Mouse (Mus musculus): ENCODE results near the gene Hmces. TPM values are rescaled to one million over a fixed set of nuclear protein-coding genes. Genes with fewer than 3 reads are reported as not detected.
A peak's percentile ranks its signal among the peaks of the same experiment; 100 is the strongest.

The Hmces gene
- polyA plus RNA-seq (2012; rRNA removed), result 14.9 and 15.2 TPM in 2 replicates

DNA sequence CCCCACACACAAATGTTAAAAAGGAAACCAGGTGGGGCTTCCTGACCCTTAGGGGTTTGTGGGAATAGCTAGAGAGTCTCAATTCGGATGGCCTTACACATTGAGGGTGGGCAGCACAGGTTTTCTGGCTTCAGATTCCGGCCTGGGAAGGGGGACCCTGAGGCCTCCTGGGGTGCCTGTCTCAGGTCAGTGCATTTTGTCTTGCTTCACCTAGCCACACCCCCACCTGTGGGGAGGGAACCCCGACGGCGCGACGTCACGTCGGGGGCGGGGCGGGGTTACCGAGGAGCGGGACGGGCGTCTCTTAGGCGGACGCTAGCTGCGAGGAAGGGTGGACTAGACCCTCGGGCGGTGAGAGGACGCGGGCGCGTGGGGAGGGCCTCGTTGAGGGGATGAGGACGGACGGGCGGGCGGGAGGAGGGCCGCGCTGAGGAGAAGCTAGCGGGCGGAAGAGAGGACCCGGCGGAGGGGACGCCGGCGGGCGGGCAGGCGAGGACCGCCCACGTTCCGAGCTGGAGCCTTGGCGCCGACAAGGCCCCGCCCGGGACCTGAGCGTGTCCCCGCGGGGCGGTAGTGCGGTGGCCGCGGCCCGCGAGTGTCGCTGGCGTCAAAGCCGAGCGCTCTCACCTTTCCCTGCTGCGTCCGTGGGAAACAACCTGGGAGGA is at the start of gene Hmces:
Hmces (plus strand) TSS at position 275 of the 665 bp plus-strand sequence.
- TF ChIP-seq POLR2A (IDR thresholded peaks at IDR 0.05; ENCODE audit: control insufficient read depth, low read depth, low read length) (peak; percentile 58; the same call in 1 of the 2 replicates), CTCF (IDR thresholded peaks at IDR 0.05; ENCODE audit: control insufficient read depth, insufficient read depth, insufficient replicate concordance, low read depth, low read length) (no peak)
- no peaks in the 10 kb centered on the region for H3K27me3 ChIP-seq (ENCODE audit: control insufficient read depth, insufficient read depth, low read length)

DNA sequence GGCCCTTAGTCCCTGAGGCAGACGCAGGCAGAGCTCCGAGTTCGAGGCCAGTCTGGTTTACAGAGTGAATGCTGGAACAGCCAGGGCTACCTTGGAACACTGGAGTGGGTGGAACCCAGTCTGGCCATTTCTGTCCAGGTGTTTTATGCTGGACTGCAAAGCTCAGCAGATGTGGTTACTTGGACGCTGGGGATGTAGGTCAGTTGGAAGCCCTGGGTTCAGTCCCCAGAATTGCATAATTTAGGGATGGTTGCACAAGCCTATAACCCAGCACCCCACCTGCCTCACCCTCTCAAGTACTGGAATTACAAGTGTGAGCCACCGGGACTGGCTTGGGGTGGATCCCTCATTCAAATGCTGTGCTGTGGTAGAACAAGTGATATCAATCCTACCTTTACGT is 47.5 kb upstream of the Hmces start:
- no peak overlapping the region for H3K27ac ChIP-seq (ENCODE audit: control insufficient read depth, insufficient read depth, low read depth, low read length)
- TF ChIP-seq CTCF (IDR thresholded peaks at IDR 0.05; ENCODE audit: control insufficient read depth, insufficient read depth, insufficient replicate concordance, low read depth, low read length) (no peak), POLR2A (IDR thresholded peaks at IDR 0.05; ENCODE audit: control insufficient read depth, low read depth, low read length) (no peak)
- no peaks in the 10 kb centered on the region for H3K4me1 ChIP-seq (ENCODE audit: control insufficient read depth, insufficient read depth, low read length)

More for the DNA sequence above, at the start of gene Hmces:
- Histone ChIP-seq H3K36me3 (ENCODE audit: control insufficient read depth, insufficient read depth, low read length) (no peaks in the 10 kb centered on the region; the same call in none of the 2 replicates), H3K27ac (ENCODE audit: control insufficient read depth, insufficient read depth, low read depth, low read length) (peak within 1 kb of the TSS; percentile 55), H3K4me3 (ENCODE audit: control insufficient read depth, low read depth, low read length) (peak within 1 kb of the TSS; percentile 88), H3K4me1 (ENCODE audit: control insufficient read depth, insufficient read depth, low read length) (peaks cover 2% of the 10 kb centered on the region)

DNA sequence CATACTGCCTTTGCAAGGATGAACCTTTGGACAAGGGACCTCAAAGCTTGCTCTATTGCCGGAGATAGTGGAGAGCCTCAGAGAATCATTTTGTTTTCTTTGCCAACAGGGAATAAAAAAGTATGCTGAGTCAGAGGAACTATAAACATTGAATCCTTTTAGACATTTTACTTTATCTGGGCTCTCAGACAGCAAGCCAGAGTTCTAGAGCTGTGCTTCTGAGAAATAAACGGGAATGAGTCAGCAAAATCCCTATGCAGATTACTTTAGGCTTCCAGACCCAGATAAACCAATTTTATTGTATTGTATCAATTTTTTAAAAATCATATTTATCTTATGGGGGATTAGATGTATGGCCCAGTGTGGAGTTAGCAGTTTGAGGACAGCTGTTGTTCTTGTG is 46.5 kb upstream of the Hmces start:
- no peak overlapping the region for H3K27ac ChIP-seq (ENCODE audit: control insufficient read depth, insufficient read depth, low read depth, low read length)
- no peaks in the 10 kb centered on the region for H3K36me3 ChIP-seq (ENCODE audit: control insufficient read depth, insufficient read depth, low read length)
- H3K27me3 ChIP-seq (ENCODE audit: control insufficient read depth, insufficient read depth, low read length), result no peaks in the 10 kb centered on the region
- H3K4me3 ChIP-seq (ENCODE audit: control insufficient read depth, low read depth, low read length), result no peak overlapping the region
- no peaks in the 10 kb centered on the region for H3K4me1 ChIP-seq (ENCODE audit: control insufficient read depth, insufficient read depth, low read length)
- TF ChIP-seq POLR2A (IDR thresholded peaks at IDR 0.05; ENCODE audit: control insufficient read depth, low read depth, low read length) (no peak), CTCF (IDR thresholded peaks at IDR 0.05; ENCODE audit: control insufficient read depth, insufficient read depth, insufficient replicate concordance, low read depth, low read length) (no peak)

More for the DNA sequence above, 47.5 kb upstream of the Hmces start:
- no peaks in the 10 kb centered on the region for H3K36me3 ChIP-seq (ENCODE audit: control insufficient read depth, insufficient read depth, low read length)
- H3K4me3 ChIP-seq (ENCODE audit: control insufficient read depth, low read depth, low read length), result no peak overlapping the region
- no peaks in the 10 kb centered on the region for H3K27me3 ChIP-seq (ENCODE audit: control insufficient read depth, insufficient read depth, low read length)

DNA sequence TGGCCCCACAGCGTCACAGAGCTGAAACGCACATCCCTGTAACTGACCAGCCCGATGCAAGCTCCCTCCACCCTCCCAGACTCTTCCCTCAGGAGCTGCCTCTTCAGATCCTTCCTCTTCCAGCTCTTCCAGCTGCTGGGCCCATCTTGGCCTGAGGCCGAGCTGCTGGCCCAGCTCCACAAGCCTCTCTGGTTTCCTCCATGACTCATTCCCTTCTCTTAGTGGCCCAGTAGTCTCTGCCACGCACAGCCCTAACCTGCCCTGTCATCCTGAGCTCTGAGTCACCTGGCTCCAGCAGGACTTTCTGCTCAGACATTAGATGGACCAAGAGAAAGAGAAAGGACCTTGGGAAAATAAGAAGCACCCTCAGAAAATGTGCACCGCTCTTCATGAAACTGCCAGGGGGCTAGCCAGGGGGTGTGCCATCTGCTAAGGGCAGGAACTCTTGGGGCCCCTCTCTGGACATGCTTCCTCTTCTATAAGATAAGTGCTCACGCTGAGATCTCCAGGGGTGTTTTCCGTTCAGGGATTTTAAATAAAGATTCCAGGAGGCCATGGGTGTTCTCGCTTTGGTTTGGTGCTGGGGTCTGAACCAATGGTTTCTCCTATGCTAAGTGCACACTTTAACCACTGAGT is 44.7 kb upstream of the Hmces start:
- H3K4me1 ChIP-seq (ENCODE audit: control insufficient read depth, insufficient read depth, low read length), result no peaks in the 10 kb centered on the region
- no peak overlapping the region for H3K4me3 ChIP-seq (ENCODE audit: control insufficient read depth, low read depth, low read length)
- TF ChIP-seq POLR2A (IDR thresholded peaks at IDR 0.05; ENCODE audit: control insufficient read depth, low read depth, low read length) (no peak), CTCF (IDR thresholded peaks at IDR 0.05; ENCODE audit: control insufficient read depth, insufficient read depth, insufficient replicate concordance, low read depth, low read length) (no peak)
- no peaks in the 10 kb centered on the region for H3K36me3 ChIP-seq (ENCODE audit: control insufficient read depth, insufficient read depth, low read length)
- no peaks in the 10 kb centered on the region for H3K27me3 ChIP-seq (ENCODE audit: control insufficient read depth, insufficient read depth, low read length)
- H3K27ac ChIP-seq (ENCODE audit: control insufficient read depth, insufficient read depth, low read depth, low read length), result no peak overlapping the region

DNA sequence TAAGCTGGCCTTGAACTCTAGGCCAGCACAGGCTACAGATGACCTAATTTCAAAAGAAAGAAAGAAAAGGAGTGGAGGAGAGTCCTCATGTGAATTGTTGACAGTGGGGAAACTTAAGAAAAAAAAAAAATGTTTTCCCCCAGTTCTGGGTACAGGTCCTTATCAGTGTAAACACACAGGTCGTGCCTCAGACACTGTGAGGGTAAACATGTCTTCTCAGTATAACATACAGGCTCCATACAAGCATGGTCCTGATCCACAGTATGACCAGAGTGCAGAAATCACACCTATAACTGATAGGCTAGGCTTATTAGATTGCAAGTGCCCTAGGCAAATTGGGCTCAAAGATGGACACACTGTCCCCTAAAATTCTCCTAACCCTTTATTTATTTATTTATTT is 43.3 kb upstream of the Hmces start:
- H3K4me1 ChIP-seq (ENCODE audit: control insufficient read depth, insufficient read depth, low read length), result no peaks in the 10 kb centered on the region
- TF ChIP-seq CTCF (IDR thresholded peaks at IDR 0.05; ENCODE audit: control insufficient read depth, insufficient read depth, insufficient replicate concordance, low read depth, low read length), result no peak
- no peaks in the 10 kb centered on the region for H3K27me3 ChIP-seq (ENCODE audit: control insufficient read depth, insufficient read depth, low read length)
- no peak overlapping the region for H3K4me3 ChIP-seq (ENCODE audit: control insufficient read depth, low read depth, low read length)
- no peak overlapping the region for H3K27ac ChIP-seq (ENCODE audit: control insufficient read depth, insufficient read depth, low read depth, low read length)
- H3K36me3 ChIP-seq (ENCODE audit: control insufficient read depth, insufficient read depth, low read length), result no peaks in the 10 kb centered on the region

DNA sequence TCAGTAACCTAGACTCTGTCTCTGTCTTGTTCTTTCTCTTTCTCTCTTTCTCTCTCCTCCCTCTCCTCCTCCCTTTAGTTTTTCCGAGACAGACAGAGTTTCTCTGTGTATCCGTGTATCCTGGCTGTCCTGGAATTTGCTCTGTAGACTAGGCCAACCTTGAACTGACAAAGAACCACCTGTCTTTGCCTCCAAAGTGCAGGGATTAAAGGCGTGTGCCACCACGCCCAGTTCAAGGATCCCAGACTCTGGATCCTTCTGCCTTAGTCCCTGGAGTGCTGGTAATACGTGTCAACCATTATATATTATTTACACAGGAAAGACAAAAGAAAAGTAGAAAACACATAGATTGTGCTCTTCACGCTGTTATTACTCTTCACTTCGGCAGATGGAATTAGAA is 42.5 kb upstream of the Hmces start:
- Histone ChIP-seq H3K4me3 (ENCODE audit: control insufficient read depth, low read depth, low read length) (no peak overlapping the region), H3K27me3 (ENCODE audit: control insufficient read depth, insufficient read depth, low read length) (no peaks in the 10 kb centered on the region), H3K4me1 (ENCODE audit: control insufficient read depth, insufficient read depth, low read length) (peaks cover 3% of the 10 kb centered on the region; the same call in 1 of the 2 replicates), H3K27ac (ENCODE audit: control insufficient read depth, insufficient read depth, low read depth, low read length) (no peak overlapping the region), H3K36me3 (ENCODE audit: control insufficient read depth, insufficient read depth, low read length) (no peaks in the 10 kb centered on the region)
- no peak for TF ChIP-seq POLR2A (IDR thresholded peaks at IDR 0.05; ENCODE audit: control insufficient read depth, low read depth, low read length)
- TF ChIP-seq CTCF (IDR thresholded peaks at IDR 0.05; ENCODE audit: control insufficient read depth, insufficient read depth, insufficient replicate concordance, low read depth, low read length), result no peak

DNA sequence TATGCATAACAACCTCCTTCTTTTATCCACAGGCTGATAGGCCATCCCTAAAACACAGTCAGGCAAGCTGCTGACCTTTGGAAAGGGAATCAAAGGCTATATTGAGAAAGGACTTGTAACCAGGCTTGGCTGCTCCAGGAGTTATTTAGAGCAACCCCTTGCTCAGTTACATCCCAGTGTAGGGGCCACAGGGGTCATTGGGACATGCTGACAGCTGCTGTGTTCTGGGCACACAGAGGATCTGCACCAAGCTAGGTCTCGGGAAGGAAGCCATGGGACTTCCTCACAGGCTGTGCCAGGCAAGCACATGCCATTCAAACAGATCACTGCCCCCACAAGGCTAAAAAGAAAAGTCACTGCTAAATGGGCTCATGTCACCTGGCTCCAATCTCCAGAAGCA is 40.6 kb upstream of the Hmces start:
- no peak for TF ChIP-seq POLR2A (IDR thresholded peaks at IDR 0.05; ENCODE audit: control insufficient read depth, low read depth, low read length)
- TF ChIP-seq CTCF (IDR thresholded peaks at IDR 0.05; ENCODE audit: control insufficient read depth, insufficient read depth, insufficient replicate concordance, low read depth, low read length), result no peak
- no peak overlapping the region for H3K4me3 ChIP-seq (ENCODE audit: control insufficient read depth, low read depth, low read length)
- peaks cover 4% of the 10 kb centered on the region; the same call in 1 of the 2 replicates for H3K4me1 ChIP-seq (ENCODE audit: control insufficient read depth, insufficient read depth, low read length)
- no peaks in the 10 kb centered on the region for H3K27me3 ChIP-seq (ENCODE audit: control insufficient read depth, insufficient read depth, low read length)
- H3K27ac ChIP-seq (ENCODE audit: control insufficient read depth, insufficient read depth, low read depth, low read length), result no peak overlapping the region
- H3K36me3 ChIP-seq (ENCODE audit: control insufficient read depth, insufficient read depth, low read length), result no peaks in the 10 kb centered on the region

Data from testis, adult 2 months (tissue).